Mouse (Mus musculus) thymus, adult 2 months (tissue): Measurements from ENCODE around the gene Slc48a1.

ENCODE experiments used
- CTCF ChIP-seq: fragments of 200-500 bp; IDR thresholded peaks from 2 replicates; pipeline ENCODE4 v1.5.1; 2012; ENCODE audit warnings: mild to moderate bottlenecking, control low read depth, low read length, moderate library complexity, borderline replicate concordance; ENCODE audit not compliant: control insufficient read depth, poor library complexity, insufficient read depth; ENCODE audit errors: extremely low read depth
- POLR2A ChIP-seq: fragments of 200-500 bp; IDR thresholded peaks from 2 replicates; pipeline ENCODE4 v1.6.1; 2012; ENCODE audit warnings: mild to moderate bottlenecking, low read length, control low read depth, moderate library complexity; ENCODE audit not compliant: control insufficient read depth, poor library complexity, insufficient read depth; ENCODE audit errors: extremely low read depth

DNA sequence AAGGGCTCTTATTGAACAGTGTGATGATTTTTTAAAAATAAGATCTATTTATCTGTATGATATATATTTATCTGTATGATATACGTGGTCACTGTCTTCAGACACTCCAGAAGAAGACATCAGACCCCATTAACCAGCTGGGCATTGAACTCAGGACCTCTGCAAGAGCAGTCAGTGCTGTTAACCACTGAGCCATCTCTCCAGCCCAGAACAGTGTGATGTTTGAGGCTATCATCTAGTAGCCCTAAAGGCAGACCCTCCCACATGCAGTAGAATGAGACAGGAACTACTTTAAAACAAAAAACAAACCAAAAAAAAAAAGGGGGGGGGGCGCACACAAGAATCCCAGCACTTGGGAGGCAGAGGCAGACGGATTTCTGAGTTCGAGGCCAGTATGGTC, 30.8 kb upstream of the Slc48a1 start:
- TF ChIP-seq CTCF (no peak), POLR2A (no peak)
